Mouse (Mus musculus) embryonic facial prominence, embryonic 14.5 days (tissue): ENCODE data around the gene Gm5148. TPM values are rescaled to one million over a fixed set of nuclear protein-coding genes. Genes with fewer than 3 reads are reported as not detected.

Source experiments
- ATAC-seq: fragments of 200-750 bp; cut with Nextera tagmentation; 2 replicates; pipeline ENCODE4 v1.8.0; 2017; ENCODE audit warnings: low read depth, moderate number of reproducible peaks, moderate TSS enrichment
- DNase-seq: peaks from one replicate; pipeline ENCODE4 v3.0.0-alpha.2; 2015; ENCODE audit warnings: low spot score
- H3K27ac ChIP-seq: fragments of 300-500 bp; sonication (generic); replicated peaks from 2 replicates; pipeline ENCODE4 v1.5.1; 2014; ENCODE audit warnings: low read depth, mild to moderate bottlenecking, low read length, moderate library complexity
- H3K27me3 ChIP-seq: fragments of 300-500 bp; sonication (generic); replicated peaks from 2 replicates; pipeline ENCODE4 v1.6.1; 2014; ENCODE audit warnings: low read length; ENCODE audit not compliant: control insufficient read depth, insufficient read depth
- H3K36me3 ChIP-seq: fragments of 300-500 bp; sonication (generic); 2 replicates; pipeline ENCODE4 v1.6.1; 2014; ENCODE audit warnings: low read length, mixed read lengths; ENCODE audit not compliant: control insufficient read depth, insufficient read depth
- H3K4me1 ChIP-seq: fragments of 300-500 bp; sonication (generic); 2 replicates; pipeline ENCODE4 v1.6.1; 2014; ENCODE audit warnings: antibody characterized with exemption, low read length; ENCODE audit not compliant: control insufficient read depth, insufficient read depth
- H3K4me2 ChIP-seq: fragments of 300-500 bp; sonication (generic); 2 replicates; pipeline ENCODE4 v1.6.1; 2014; ENCODE audit warnings: low read depth, mild to moderate bottlenecking, low read length, moderate library complexity, mixed read lengths
- H3K4me3 ChIP-seq: fragments of 300-500 bp; sonication (generic); 2 replicates; pipeline ENCODE4 v1.5.1; 2014; ENCODE audit warnings: low read depth, mild to moderate bottlenecking, low read length
- H3K9ac ChIP-seq: fragments of 300-500 bp; sonication (generic); 2 replicates; pipeline ENCODE4 v1.6.1; 2014; ENCODE audit warnings: low read depth, mild to moderate bottlenecking, low read length, moderate library complexity, mixed read lengths
- H3K9me3 ChIP-seq: fragments of 300-500 bp; sonication (generic); 2 replicates; pipeline ENCODE4 v1.6.1; 2016; ENCODE audit warnings: low read length; ENCODE audit not compliant: control insufficient read depth
- WGBS: fragments of 180-500 bp; shearing (Covaris S2); extraction: QIAGEN DNeasy Blood & Tissue Kit; methylation state at CpG from one replicate; pipeline ENCODE4 v1.1.7; 2014; 5-methylcytosine and 5-hydroxymethylcytosine counted together
- polyA plus RNA-seq: library from polyadenylated mRNA; unstranded; fragments of >200 nt; fragmentation: Nextera tagmentation; extraction: Ambion mirVana; gene quantifications from 2 replicates; pipeline ENCODE4 v1.2.1, GENCODE M21; 2014

Gene Gm5148
- polyA plus RNA-seq, 1 experiment from 2014 or later = 5.8 TPM

GRCm38 (mm10) chr3:37748002-37748733 lies 23.9 kb upstream of the Gm5148 start:
- 0 out of 2 replicates have a peak, but pooled peaks cover 4% of the 10 kb centered on the region for H3K9me3 ChIP-seq
- ATAC-seq = peak; percentile 75
- H3K27me3 ChIP-seq = no peaks in the 10 kb centered on the region
- H3K4me3 ChIP-seq = no peak overlapping the region
- H3K36me3 ChIP-seq = no peaks in the 10 kb centered on the region
- no peak overlapping the region for H3K9ac ChIP-seq
- DNase-seq = peak; percentile 74
- 72% methylated on average over 16 of the region's 16 CpGs for WGBS
- H3K27ac ChIP-seq = peak overlapping the region; percentile 50
- no peaks in the 10 kb centered on the region for H3K4me1 ChIP-seq
- H3K4me2 ChIP-seq = no peak overlapping the region

GRCm38 (mm10) chr3:37747258-37748001 lies 23.1 kb upstream of the Gm5148 start:
- Histone ChIP-seq H3K9me3 (0 out of 2 replicates have a peak, but pooled peaks cover 4% of the 10 kb centered on the region), H3K27ac (peak overlapping the region; percentile 50), H3K4me1 (no peaks in the 10 kb centered on the region), H3K36me3 (no peaks in the 10 kb centered on the region), H3K4me3 (no peak overlapping the region), H3K9ac (no peak overlapping the region), H3K4me2 (no peak overlapping the region), H3K27me3 (no peaks in the 10 kb centered on the region)
- ATAC-seq = no peak
- 73% methylated on average over 9 of the region's 9 CpGs for WGBS
- no peak for DNase-seq

- Histone ChIP-seq H3K9ac (no peak overlapping the region), H3K36me3 (no peaks in the 10 kb centered on the region), H3K4me1 (peaks cover 7% of the 10 kb centered on the region; the same call in 1 of the 2 replicates), H3K27me3 (no peaks in the 10 kb centered on the region), H3K4me2 (no peak overlapping the region), H3K4me3 (no peak overlapping the region), H3K27ac (no peak overlapping the region), H3K9me3 (no peaks in the 10 kb centered on the region)
- no peak for ATAC-seq
- DNase-seq = no peak
- WGBS = 64% methylated on average over 2 of the region's 2 CpGs
These were observed 19.8 kb upstream of the Gm5148 start for GRCm38 (mm10) chr3:37744050-37744449.

GRCm38 (mm10) chr3:37739996-37740395 lies 15.7 kb upstream of the Gm5148 start:
- H3K4me3 ChIP-seq = no peak overlapping the region
- no peak overlapping the region for H3K4me2 ChIP-seq
- ATAC-seq (no peak), DNase-seq (peak; percentile 84)
- 67% methylated on average over 7 of the region's 7 CpGs for WGBS
- H3K27ac ChIP-seq = 0 out of 2 replicates have a peak overlapping the region, but pooled peaks have one; percentile 36
- peaks cover 26% of the 10 kb centered on the region for H3K4me1 ChIP-seq
- H3K36me3 ChIP-seq = no peaks in the 10 kb centered on the region
- H3K9me3 ChIP-seq = no peaks in the 10 kb centered on the region
- H3K9ac ChIP-seq = no peak overlapping the region
- no peaks in the 10 kb centered on the region for H3K27me3 ChIP-seq

GRCm38 (mm10) chr3:37738171-37738950 lies 14.1 kb upstream of the Gm5148 start:
- DNase-seq = no peak
- H3K27me3 ChIP-seq = no peaks in the 10 kb centered on the region
- H3K36me3 ChIP-seq = no peaks in the 10 kb centered on the region
- no peak for ATAC-seq
- H3K4me3 ChIP-seq = no peak overlapping the region
- 74% methylated on average over 17 of the region's 17 CpGs for WGBS
- H3K27ac ChIP-seq = peak overlapping the region; percentile 39; the same call in 1 of the 2 replicates
- no peak overlapping the region for H3K9ac ChIP-seq
- H3K9me3 ChIP-seq = no peaks in the 10 kb centered on the region
- no peak overlapping the region for H3K4me2 ChIP-seq
- peaks cover 26% of the 10 kb centered on the region for H3K4me1 ChIP-seq

GRCm38 (mm10) chr3:37737407-37737806 lies 13.1 kb upstream of the Gm5148 start:
- Histone ChIP-seq H3K36me3 (no peaks in the 10 kb centered on the region), H3K4me1 (peaks cover 34% of the 10 kb centered on the region), H3K27me3 (no peaks in the 10 kb centered on the region), H3K9me3 (no peaks in the 10 kb centered on the region), H3K4me2 (no peak overlapping the region), H3K9ac (no peak overlapping the region), H3K27ac (peak overlapping the region; percentile 56; the same call in 1 of the 2 replicates), H3K4me3 (no peak overlapping the region)
- WGBS = 33% methylated on average over 6 of the region's 6 CpGs
- ATAC-seq (peak; percentile 77), DNase-seq (peak; percentile 91)

- peaks cover 33% of the 10 kb centered on the region for H3K4me1 ChIP-seq
- 66% methylated on average over 6 of the region's 6 CpGs for WGBS
- H3K9ac ChIP-seq = no peak overlapping the region
- H3K9me3 ChIP-seq = no peaks in the 10 kb centered on the region
- no peak for ATAC-seq
- H3K27me3 ChIP-seq = no peaks in the 10 kb centered on the region
- no peaks in the 10 kb centered on the region for H3K36me3 ChIP-seq
- no peak overlapping the region for H3K4me2 ChIP-seq
- DNase-seq = no peak
- H3K27ac ChIP-seq = no peak overlapping the region
- no peak overlapping the region for H3K4me3 ChIP-seq
These were observed 10.9 kb upstream of the Gm5148 start for GRCm38 (mm10) chr3:37735166-37735565.

GRCm38 (mm10) chr3:37729142-37729541 lies 4.9 kb upstream of the Gm5148 start:
- H3K9me3 ChIP-seq = no peaks in the 10 kb centered on the region
- H3K9ac ChIP-seq = no peak overlapping the region
- WGBS = 19% methylated on average over 4 of the region's 4 CpGs
- H3K4me3 ChIP-seq = no peak overlapping the region
- H3K4me1 ChIP-seq = peaks cover 28% of the 10 kb centered on the region
- ATAC-seq (0 out of 2 replicates have a peak, but pooled peaks have one; percentile 17), DNase-seq (peak; percentile 91)
- H3K27ac ChIP-seq = peak overlapping the region; percentile 39; the same call in 1 of the 2 replicates
- peaks cover 2% of the 10 kb centered on the region; the same call in 1 of the 2 replicates for H3K27me3 ChIP-seq
- no peak overlapping the region for H3K4me2 ChIP-seq
- H3K36me3 ChIP-seq = no peaks in the 10 kb centered on the region
